Mouse (Mus musculus) c-Kit-positive CD71-positive TER-119-negative erythroid progenitor cells, embryonic 14.5 days (primary cell): Measurements from ENCODE around the gene Gm20388.

ENCODE experiments used
- DNase-seq: peaks from one replicate; pipeline ENCODE4 v3.0.0-alpha.2; 2013; ENCODE audit warnings: low read depth

Gm20388 gene

DNA sequence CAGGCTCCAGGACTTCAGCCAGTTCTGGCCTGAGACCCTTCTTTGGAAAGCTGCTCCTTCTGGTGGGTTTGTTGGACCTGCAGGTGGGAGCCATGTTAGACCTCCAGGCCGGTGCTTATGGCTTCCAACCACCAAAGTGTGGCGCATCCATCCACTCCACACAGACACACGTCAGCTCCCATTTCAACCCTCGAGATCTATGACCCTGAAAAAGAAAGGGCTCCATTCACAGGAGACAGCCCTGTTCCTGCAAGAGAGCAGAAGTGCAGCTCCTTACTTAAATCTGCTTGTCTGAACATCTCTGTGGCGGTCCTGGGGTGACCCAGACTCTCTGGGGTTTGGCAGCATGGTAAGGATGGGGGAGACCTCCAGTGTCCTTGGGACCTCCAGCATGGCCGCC, 1182.9 kb downstream of the Gm20388 start:
- DNase-seq: no peak

DNA sequence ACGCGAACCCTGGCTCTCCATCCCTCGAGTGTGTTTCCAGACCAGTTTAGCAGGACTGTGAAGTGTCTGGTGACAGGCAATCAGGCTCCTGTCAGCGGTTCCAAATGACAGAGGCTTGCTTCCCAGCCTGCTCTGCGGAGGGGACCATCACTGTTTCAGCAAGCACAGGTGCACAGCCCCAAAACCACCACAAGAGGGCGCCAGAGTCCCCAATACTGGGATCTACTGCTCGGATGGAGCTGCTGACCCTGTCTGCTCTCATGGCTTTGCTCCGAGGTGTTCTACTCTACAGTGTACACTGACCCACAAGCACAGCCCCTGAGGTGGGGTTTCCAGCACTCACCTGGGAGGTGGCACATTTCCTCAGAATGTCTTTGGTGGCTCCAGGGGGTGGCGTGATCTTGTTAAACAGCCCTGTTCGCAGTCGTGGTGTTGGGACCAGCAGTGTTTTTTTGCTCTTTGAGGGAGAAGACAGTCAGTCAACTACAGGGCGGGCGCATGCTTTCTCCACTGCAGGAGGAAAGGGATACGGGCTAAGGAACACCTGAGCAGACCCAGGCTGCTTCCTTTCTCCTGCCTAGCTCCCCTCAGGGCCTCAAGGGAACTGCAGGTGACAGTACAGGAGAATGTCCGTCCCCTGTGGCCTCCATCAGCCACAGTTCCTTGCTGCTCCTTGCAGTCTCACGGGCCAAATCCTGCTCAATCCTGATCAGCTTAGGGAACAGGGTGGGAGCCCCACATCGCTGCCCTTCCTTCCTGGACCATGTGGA, 1193.6 kb downstream of the Gm20388 start:
- peak; percentile 65 for DNase-seq

DNA sequence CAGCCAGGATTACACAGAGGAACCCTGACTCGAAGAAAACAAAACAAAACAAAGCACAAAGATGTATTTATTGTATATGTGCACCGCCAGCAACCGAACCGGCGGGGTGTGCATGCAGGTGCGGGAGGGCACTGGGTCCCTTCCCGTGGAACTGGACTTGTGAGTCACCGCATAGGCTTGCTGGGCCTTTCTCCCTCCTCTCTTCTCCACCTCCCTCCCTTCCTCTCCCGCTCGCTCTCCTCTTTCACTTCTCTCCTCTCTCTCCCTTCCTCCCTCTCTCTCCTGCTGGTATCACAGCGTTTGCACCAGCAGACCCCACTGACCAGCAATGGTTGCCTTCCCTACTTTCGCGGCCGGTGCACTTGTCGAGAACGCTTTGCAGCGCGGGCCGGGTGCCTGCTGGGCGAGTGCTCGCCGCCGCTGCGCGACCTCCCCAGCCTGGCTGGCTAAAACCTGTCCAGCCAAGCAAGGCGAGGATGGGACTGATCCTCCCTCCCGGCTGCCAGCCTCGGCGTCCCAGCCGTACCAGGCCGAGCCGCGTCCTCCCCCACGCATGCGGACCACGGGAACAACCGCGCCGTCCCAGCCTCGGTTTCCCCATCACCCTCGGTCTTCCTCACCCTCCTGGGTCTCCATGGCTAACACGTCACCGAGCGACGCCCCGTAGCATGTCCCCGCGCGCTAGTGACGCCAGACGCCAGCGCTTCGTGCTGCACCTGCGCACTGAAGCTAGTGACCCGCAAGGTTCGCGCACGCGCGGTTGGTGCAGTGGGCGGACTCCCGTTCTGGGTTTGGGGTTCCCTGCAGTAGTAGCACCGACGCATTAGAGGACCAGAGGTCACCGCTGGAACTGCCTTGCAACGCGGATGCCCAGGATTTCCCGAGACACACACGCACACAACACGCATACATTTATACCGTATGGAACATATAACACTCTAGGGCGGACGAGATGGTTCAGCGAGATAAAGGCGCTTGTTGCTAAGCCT, 1197.3 kb downstream of the Gm20388 start, which contains the start of gene Mthfsd:
Mthfsd (minus strand) TSS at position 725 of the 989 bp plus-strand sequence.
- DNase-seq: peak; percentile 94

DNA sequence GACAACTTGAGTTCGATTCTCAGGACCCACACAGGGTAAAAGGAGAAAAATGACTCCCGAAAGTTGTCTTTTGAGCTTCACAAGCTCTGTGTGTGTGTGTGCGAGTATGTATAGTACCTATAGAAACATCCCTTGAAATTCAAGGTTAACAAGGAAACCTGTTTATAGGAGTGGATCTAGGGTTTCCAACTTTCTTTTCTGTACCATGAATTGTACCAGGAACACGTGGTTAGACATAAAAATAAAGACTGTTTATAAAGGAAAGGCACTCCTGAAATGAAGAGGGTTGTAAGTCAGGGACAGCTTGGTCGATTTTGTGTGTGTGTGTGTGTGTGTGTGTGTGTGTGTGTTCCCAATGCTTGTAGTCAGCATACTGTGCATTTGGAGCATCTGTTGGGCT, 1198.0 kb downstream of the Gm20388 start:
- no peak for DNase-seq

DNA sequence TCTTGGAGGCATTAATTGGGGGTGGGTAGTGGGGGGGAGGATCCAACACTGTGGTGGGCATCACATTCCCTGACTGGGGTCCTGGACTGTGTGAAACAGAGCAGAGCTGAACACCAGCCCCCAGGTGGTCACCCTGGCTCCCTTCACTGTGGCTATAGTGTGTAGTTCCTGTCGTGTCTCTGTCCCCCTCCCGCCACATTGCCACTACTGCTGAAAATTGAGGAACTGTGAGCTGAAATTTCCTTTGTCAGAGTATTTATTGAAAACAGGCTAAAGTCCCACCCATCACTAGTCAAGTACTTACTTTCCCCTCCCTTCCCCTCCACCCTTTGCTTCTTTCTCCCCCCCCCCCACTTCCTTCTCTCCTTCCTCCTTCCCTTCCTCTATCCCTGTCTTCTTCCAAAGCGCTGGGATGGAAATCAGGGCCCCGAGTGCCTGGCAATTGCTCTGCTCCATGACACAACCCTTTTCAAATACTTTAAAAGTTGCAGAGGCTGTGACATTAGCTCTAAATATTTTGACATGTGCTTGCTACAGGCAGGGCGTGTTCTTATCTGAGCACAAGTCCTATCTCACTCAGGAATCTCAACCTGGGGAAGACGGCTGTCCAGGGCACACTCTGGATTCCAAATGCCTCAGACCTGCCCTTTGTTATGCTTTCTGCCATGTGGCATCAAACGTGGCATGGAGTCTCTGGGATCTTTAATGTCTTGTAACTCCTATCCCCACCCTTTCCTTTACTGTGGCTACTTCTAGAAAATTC, 1200.7 kb downstream of the Gm20388 start:
- no peak for DNase-seq

DNA sequence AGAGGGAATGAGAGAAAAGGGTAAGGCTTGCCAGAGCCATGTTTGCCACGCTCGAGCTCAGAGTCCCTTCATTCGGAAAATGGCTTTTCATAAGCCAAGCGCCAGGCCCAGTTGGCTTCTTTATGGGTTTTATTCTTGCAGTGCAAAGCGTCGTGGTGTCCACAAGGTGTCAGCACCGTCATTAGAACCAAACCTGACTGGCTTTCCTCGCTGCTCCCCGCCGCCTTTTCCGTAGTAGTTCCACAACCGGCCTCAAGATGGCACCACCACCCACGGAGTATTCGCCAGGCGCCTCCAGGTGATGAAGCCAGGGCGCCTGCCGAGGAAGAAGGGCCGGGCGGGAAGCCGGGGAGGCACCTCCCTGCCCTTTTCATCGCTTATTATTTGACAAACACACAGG, 1202.6 kb downstream of the Gm20388 start:
- peak; percentile 93 for DNase-seq

DNA sequence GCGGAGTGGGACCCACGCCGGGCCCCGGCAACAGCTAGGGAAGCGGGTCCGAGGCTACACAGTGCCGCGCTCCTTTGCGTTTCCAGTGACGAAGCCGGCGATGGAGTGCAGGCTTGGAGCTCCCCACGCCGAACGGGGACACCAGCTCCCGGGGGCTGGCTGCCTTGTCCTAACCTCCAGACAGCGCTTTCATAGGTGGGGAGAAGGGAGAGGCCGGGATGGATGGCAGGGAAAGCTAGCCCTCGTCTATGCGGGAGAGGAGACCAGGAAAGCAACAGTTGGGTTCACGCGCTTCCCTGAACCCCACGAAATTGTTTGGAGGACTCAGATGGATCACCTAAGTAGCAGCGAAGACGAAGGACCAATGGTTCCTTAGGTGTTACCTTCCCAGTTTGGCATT, 1204.5 kb downstream of the Gm20388 start:
- no peak for DNase-seq

DNA sequence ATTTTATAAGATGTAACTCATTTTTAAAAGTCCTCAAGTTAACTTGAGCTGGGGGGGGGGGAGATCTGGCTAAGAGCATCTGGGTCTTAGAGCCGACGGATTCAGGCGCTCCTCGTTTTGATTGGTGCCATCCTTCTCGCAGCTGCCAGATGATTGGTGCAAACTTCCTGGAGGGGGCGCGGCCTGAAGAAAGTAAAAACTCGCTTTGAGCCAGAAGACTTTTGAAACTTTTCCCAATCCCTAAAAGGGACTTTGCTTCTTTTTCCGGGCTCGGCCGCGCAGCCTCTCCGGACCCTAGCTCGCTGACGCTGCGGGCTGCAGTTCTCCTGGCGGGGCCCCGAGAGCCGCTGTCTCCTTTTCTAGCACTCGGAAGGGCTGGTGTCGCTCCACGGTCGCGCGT, 1205.3 kb downstream of the Gm20388 start, which contains the start of gene Foxc2:
Foxc2 (plus strand) TSS at position 224 of the 400 bp plus-strand sequence.
- peak; percentile 47 for DNase-seq

DNA sequence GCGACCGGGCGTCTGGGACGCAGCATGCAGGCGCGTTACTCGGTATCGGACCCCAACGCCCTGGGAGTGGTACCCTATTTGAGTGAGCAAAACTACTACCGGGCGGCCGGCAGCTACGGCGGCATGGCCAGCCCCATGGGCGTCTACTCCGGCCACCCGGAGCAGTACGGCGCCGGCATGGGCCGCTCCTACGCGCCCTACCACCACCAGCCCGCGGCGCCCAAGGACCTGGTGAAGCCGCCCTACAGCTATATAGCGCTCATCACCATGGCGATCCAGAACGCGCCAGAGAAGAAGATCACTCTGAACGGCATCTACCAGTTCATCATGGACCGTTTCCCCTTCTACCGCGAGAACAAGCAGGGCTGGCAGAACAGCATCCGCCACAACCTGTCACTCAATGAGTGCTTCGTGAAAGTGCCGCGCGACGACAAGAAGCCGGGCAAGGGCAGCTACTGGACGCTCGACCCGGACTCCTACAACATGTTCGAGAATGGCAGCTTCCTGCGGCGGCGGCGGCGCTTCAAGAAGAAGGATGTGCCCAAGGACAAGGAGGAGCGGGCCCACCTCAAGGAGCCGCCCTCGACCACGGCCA, 1206.0 kb downstream of the Gm20388 start:
- DNase-seq: no peak

DNA sequence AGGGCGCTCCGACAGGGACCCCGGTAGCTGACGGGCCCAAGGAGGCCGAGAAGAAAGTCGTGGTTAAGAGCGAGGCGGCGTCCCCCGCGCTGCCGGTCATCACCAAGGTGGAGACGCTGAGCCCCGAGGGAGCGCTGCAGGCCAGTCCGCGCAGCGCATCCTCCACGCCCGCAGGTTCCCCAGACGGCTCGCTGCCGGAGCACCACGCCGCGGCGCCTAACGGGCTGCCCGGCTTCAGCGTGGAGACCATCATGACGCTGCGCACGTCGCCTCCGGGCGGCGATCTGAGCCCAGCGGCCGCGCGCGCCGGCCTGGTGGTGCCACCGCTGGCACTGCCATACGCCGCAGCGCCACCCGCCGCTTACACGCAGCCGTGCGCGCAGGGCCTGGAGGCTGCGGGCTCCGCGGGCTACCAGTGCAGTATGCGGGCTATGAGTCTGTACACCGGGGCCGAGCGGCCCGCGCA, 1206.6 kb downstream of the Gm20388 start:
- DNase-seq: no peak

DNA sequence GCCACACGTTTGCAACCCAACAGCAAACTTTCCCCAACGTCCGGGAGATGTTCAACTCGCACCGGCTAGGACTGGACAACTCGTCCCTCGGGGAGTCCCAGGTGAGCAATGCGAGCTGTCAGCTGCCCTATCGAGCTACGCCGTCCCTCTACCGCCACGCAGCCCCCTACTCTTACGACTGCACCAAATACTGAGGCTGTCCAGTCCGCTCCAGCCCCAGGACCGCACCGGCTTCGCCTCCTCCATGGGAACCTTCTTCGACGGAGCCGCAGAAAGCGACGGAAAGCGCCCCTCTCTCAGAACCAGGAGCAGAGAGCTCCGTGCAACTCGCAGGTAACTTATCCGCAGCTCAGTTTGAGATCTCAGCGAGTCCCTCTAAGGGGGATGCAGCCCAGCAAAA, 1207.3 kb downstream of the Gm20388 start:
- no peak for DNase-seq

DNA sequence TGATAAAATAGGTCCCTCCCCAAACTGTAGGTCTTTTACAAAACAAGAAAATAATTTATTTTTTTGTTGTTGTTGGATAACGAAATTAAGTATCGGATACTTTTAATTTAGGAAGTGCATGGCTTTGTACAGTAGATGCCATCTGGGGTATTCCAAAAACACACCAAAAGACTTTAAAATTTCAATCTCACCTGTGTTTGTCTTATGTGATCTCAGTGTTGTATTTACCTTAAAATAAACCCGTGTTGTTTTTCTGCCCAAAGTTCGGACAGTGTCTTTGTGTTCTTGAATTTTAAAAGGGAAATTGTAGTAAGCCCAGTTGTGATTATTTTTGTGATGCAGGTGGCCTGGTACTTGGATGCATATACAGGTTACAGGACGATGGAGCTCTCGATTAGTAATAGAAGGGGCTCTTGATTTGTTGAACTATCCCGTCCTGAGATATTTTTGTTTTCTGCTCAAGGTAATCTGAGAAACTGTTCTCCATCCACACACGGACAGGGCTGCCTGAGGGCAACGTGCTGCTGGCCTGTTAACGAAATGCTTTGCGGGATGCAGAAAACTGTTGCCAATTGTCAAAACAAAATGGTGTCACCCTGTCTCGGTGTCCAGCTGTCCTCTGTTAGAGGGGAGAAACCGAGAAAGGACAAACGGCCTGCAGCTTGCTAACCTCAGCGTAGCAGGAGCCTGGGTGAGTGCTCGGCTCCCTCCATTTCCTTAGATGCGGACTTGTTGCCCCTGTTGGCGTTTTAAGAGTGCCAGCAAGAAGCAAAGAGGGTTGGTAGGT, 1208.2 kb downstream of the Gm20388 start:
- no peak for DNase-seq

DNA sequence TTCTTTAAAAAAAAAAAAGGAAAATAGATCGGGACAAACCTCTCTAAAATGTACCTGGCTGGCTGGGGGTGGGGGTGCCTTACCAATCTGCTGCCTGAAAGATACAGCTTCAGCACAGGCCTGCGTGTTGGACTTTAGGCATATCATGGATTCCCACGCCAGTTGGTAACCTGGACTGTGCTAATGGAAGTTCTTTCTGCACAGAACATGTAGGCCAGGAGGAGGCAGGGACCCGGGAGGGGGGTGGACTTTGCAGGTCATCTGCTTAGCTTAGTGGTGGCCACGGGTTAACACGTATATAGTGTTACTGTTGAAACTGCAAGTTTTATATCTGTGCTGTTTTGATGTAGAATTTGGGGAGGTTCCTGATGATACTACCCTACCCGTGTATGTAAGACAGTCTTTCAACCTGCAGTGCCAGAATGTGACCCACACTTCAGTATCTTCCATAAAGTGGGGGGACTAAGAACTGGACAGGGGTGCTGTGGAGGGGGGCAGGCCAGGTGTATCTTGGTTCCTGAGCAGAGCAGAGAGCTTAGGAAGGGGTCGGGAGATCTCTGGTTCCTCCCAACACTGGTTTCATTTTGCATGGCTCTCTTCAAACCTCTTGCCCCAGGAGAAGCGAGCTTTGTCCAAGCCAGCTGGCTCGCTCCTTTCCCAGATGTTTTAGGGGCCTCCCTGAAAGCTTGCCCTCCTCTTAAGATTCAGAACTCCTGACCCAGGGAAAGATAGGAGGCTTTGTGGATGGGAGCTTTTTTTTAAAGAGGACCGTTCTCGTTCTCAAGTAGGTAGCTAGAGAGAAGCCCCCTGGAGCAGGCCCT, 1209.2 kb downstream of the Gm20388 start:
- no peak for DNase-seq

DNA sequence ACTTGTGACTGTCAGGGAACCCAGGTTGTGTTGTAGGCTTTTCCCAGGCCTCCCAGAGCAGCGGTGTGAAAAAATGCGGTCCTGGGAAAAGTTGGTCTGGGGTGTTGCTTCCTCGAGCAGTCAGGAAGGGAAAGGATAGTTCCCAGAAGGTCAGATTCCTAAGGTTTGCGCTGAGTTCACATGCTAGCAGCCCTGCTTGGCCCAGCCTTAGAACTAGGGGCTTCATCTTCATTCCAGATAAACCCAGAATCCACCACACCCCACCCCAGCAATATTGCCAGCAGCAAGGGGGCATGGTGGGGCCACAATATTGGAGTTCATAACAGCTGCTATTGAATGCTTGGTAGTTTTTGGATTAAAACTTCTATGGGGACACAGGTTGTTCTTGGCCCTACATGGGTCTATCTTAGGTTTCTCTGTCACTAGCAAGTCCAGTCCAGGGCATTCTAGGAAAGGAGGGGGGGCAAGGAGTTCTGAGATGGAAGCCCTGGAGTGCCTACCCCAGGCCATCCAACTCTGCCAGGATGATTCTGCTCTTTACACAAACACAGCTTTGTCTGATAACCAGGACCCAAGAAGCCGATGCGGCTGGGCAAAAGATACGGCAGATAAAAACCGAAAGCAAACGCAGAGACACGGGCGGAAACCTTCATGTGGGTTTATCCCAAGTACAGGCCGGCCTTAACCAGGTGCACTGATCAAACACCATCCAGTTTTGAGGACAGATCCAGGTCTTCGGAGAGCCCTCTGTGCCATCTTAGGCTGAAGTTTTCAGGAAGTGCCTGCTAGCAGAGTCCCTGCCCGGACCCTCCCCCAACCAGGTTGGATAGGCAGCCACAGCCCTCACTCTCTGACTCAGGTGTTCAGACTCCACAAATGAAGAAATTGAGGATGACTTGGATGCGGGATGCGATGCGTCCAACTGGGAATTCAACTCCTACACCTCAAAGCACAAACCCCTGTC, 1210.1 kb downstream of the Gm20388 start:
- DNase-seq: no peak

DNA sequence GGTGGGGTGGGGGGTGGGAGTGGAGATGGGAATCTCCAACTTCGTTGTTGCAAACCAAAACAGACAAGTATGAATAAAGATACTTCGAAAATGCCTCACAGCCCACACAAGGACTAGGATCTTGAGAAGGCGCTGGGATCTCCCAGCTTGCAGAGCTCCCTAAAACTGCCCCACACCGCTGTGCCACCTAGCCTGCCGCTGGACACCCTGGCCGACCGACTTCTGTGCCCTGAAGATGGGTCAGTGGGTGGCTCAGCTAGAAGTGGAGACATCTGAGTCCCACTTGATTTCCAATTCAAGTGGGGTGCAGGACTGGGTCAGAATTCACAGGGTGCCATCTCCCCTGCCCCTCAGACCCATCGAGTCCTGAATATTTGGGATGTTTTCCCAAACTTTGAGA, 1211.1 kb downstream of the Gm20388 start:
- no peak for DNase-seq

DNA sequence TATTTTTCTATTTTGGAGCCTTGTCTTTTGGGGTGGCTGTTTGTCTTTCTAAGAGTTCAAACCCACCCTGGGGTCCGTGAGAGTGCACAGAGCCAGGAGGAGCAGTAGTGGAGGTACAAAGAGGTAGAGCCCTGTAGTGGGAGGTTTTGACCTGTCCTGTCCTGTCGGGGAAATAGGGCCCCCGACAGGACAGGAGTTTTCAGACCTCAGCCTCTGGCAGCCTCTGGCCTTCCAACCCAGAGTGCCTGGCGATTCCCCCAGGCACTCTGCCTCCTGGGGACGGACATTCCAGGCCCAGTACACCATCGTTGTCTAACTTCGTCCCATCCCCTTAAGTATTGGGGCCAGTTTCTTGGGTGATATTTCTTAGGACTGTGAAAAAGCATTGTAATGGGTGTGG, 1211.7 kb downstream of the Gm20388 start:
- DNase-seq: no peak

DNA sequence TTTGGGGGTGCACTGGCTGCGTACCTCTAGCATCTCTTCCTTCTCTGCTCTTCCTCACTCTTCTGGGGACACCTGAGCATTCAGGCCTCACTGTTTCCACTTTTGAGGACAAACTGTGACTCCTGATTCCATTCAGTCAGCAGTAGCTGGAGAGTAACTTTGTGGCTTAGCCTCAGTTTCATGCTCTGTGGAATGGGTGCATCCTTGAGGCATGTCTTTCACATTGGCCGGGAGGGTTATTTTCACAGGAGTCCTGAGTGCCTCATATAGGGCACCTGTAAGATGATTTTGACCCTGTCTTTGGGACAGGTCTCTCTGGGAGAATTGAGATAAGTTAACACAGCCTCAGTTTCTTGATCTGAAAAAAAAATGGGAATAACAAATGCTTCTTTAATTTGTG, 1212.5 kb downstream of the Gm20388 start:
- DNase-seq: no peak

DNA sequence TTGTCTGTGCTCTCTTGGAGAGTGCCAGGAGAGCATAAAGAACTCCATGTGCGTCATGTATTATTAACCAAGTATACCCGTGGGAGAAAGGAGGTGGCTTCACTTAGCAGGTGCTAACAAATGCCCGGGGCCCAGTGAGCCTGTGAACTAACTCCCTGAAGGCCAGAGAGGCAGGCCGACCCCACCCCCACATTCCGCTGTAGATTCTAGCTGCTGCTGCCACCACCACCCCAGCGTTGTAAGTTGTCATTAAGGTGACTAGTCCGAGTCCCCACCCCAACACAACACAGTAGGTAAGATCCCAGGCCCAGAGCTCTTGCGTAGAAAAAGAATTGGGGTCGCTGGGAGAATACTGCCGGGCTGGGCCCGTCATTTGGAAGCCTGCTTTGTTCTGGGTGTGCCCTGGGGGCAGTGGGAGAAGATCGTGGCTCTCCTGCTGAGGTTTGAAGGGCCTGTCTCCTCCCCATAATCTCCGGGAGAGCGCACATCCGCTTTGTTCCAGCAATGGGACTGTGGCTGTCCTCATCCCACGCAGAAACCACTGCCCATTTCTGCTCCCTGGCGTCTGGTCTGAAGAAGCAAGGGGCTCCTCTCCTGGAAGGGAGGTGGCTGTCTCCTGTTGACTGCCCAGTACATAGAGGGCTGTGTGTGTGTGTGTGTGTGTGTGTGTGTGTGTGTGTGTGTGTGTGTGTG, 1214.1 kb downstream of the Gm20388 start:
- no peak for DNase-seq
